Mouse (Mus musculus): ENCODE results near the gene Hmga2.

GRCm38 (mm10) chr10:120461769-120462168 lies 14.5 kb downstream of the Hmga2 start:
- TF ChIP-seq POLR2A (IDR thresholded peaks at IDR 0.05; ENCODE audit: borderline replicate concordance, control insufficient read depth, low read depth, low read length) = no peak
- no peak for TF ChIP-seq CTCF (IDR thresholded peaks at IDR 0.05; ENCODE audit: control insufficient read depth, insufficient read depth, low read length)

All from bone marrow, adult 2 months (tissue).